Mouse (Mus musculus): ENCODE measurements around the gene Stx1b. TPM values are rescaled to one million over a fixed set of nuclear protein-coding genes. Genes with fewer than 3 reads are reported as not detected.
"Not testable (repeated sequence)": the region's sequence is repeated elsewhere in the genome, so short reads cannot be mapped to it uniquely, and the experiment has no call there.

Stx1b gene
- polyA plus RNA-seq, 1 experiment from 2014 or later, result 4.4 TPM

GRCm38 (mm10) chr7:127775837-127776236 is 48.5 kb downstream of the Stx1b start:
- H3K9ac ChIP-seq (ENCODE audit: low read depth, low read length), result peak overlapping the region; percentile 96
- peak overlapping the region; percentile 96 for H3K4me3 ChIP-seq (ENCODE audit: low read length)
- H3K36me3 ChIP-seq (ENCODE audit: control insufficient read depth, insufficient read depth, low read length), result peaks cover 26% of the 10 kb centered on the region
- H3K27ac ChIP-seq (ENCODE audit: low read depth, low read length), result peak overlapping the region; percentile 95; the same call in 1 of the 2 replicates
- WGBS, result 81% methylated on average over 7 of the region's 7 CpGs
- peaks cover 17% of the 10 kb centered on the region for H3K4me1 ChIP-seq (ENCODE audit: control insufficient read depth, insufficient read depth, low read length)
- H3K4me2 ChIP-seq (replicated peaks; ENCODE audit: low read depth, low read length), result peak overlapping the region; percentile 82
- not testable (repeated sequence) for H3K9me3 ChIP-seq (ENCODE audit: control insufficient read depth, low read length); ATAC-seq (ENCODE audit: low FRiP score, low TSS enrichment); H3K27me3 ChIP-seq (ENCODE audit: control insufficient read depth, insufficient read depth, low read length)

- no peak overlapping the region for H3K27ac ChIP-seq (ENCODE audit: low read depth, low read length)
- 38% methylated on average over 9 of the region's 9 CpGs for WGBS
- H3K27me3 ChIP-seq (ENCODE audit: control insufficient read depth, insufficient read depth, low read length), result no peaks in the 10 kb centered on the region
- H3K4me3 ChIP-seq (ENCODE audit: low read length), result no peak overlapping the region
- H3K9me3 ChIP-seq (ENCODE audit: control insufficient read depth, low read length), result no peaks in the 10 kb centered on the region
- no peak overlapping the region; the same call in 1 of the 2 replicates for H3K4me2 ChIP-seq (replicated peaks; ENCODE audit: low read depth, low read length)
- peaks cover 6% of the 10 kb centered on the region; the same call in 1 of the 2 replicates for H3K36me3 ChIP-seq (ENCODE audit: control insufficient read depth, insufficient read depth, low read length)
- no peak overlapping the region for H3K9ac ChIP-seq (ENCODE audit: low read depth, low read length)
- ATAC-seq (ENCODE audit: low FRiP score, low TSS enrichment), result no peak
- H3K4me1 ChIP-seq (ENCODE audit: control insufficient read depth, insufficient read depth, low read length), result peaks cover 21% of the 10 kb centered on the region
Measured at GRCm38 (mm10) chr7:127773664-127774384, 50.5 kb downstream of the Stx1b start.

- Histone ChIP-seq H3K4me1 (ENCODE audit: control insufficient read depth, insufficient read depth, low read length) (peaks cover 16% of the 10 kb centered on the region), H3K27ac (ENCODE audit: low read depth, low read length) (no peak overlapping the region), H3K4me3 (ENCODE audit: low read length) (no peak overlapping the region), H3K9me3 (ENCODE audit: control insufficient read depth, low read length) (no peaks in the 10 kb centered on the region), H3K9ac (ENCODE audit: low read depth, low read length) (no peak overlapping the region), H3K27me3 (ENCODE audit: control insufficient read depth, insufficient read depth, low read length) (no peaks in the 10 kb centered on the region), H3K36me3 (ENCODE audit: control insufficient read depth, insufficient read depth, low read length) (peaks cover 7% of the 10 kb centered on the region), H3K4me2 (replicated peaks; ENCODE audit: low read depth, low read length) (no peak overlapping the region)
- WGBS, result 90% methylated on average over 1 of the region's 1 CpGs
- ATAC-seq (ENCODE audit: low FRiP score, low TSS enrichment), result no peak
Measured at GRCm38 (mm10) chr7:127772557-127772956, 51.8 kb downstream of the Stx1b start.

GRCm38 (mm10) chr7:127772080-127772479 is 52.3 kb downstream of the Stx1b start:
- Histone ChIP-seq H3K27me3 (ENCODE audit: control insufficient read depth, insufficient read depth, low read length) (no peaks in the 10 kb centered on the region), H3K4me3 (ENCODE audit: low read length) (no peak overlapping the region), H3K4me2 (replicated peaks; ENCODE audit: low read depth, low read length) (no peak overlapping the region), H3K27ac (ENCODE audit: low read depth, low read length) (no peak overlapping the region), H3K9ac (ENCODE audit: low read depth, low read length) (no peak overlapping the region), H3K4me1 (ENCODE audit: control insufficient read depth, insufficient read depth, low read length) (peaks cover 16% of the 10 kb centered on the region), H3K36me3 (ENCODE audit: control insufficient read depth, insufficient read depth, low read length) (peaks cover 12% of the 10 kb centered on the region), H3K9me3 (ENCODE audit: control insufficient read depth, low read length) (no peaks in the 10 kb centered on the region)
- WGBS, result 83% methylated on average over 3 of the region's 3 CpGs
- ATAC-seq (ENCODE audit: low FRiP score, low TSS enrichment), result no peak

GRCm38 (mm10) chr7:127771262-127771661 is 53.1 kb downstream of the Stx1b start:
- peaks cover 19% of the 10 kb centered on the region for H3K36me3 ChIP-seq (ENCODE audit: control insufficient read depth, insufficient read depth, low read length)
- 67% methylated on average over 5 of the region's 5 CpGs for WGBS
- peak overlapping the region; percentile 47; the same call in 1 of the 2 replicates for H3K4me3 ChIP-seq (ENCODE audit: low read length)
- no peaks in the 10 kb centered on the region for H3K27me3 ChIP-seq (ENCODE audit: control insufficient read depth, insufficient read depth, low read length)
- peak overlapping the region; percentile 89 for H3K4me2 ChIP-seq (replicated peaks; ENCODE audit: low read depth, low read length)
- peak overlapping the region; percentile 69; the same call in 1 of the 2 replicates for H3K9ac ChIP-seq (ENCODE audit: low read depth, low read length)
- ATAC-seq (ENCODE audit: low FRiP score, low TSS enrichment), result no peak
- no peaks in the 10 kb centered on the region for H3K9me3 ChIP-seq (ENCODE audit: control insufficient read depth, low read length)
- peaks cover 16% of the 10 kb centered on the region for H3K4me1 ChIP-seq (ENCODE audit: control insufficient read depth, insufficient read depth, low read length)
- no peak overlapping the region for H3K27ac ChIP-seq (ENCODE audit: low read depth, low read length)

- H3K4me1 ChIP-seq (ENCODE audit: control insufficient read depth, insufficient read depth, low read length), result peaks cover 16% of the 10 kb centered on the region
- peaks cover 29% of the 10 kb centered on the region for H3K36me3 ChIP-seq (ENCODE audit: control insufficient read depth, insufficient read depth, low read length)
- ATAC-seq (ENCODE audit: low FRiP score, low TSS enrichment), result peak; percentile 32
- H3K27me3 ChIP-seq (ENCODE audit: control insufficient read depth, insufficient read depth, low read length), result no peaks in the 10 kb centered on the region
- no peaks in the 10 kb centered on the region for H3K9me3 ChIP-seq (ENCODE audit: control insufficient read depth, low read length)
- peak overlapping the region; percentile 94 for H3K27ac ChIP-seq (ENCODE audit: low read depth, low read length)
- H3K4me3 ChIP-seq (ENCODE audit: low read length), result peak overlapping the region; percentile 47
- 1% methylated on average over 27 of the region's 27 CpGs for WGBS
- peak overlapping the region; percentile 69 for H3K9ac ChIP-seq (ENCODE audit: low read depth, low read length)
- H3K4me2 ChIP-seq (replicated peaks; ENCODE audit: low read depth, low read length), result peak overlapping the region; percentile 89
Measured at GRCm38 (mm10) chr7:127770039-127770905, 54.1 kb downstream of the Stx1b start.

GRCm38 (mm10) chr7:127769651-127770038 is 54.7 kb downstream of the Stx1b start, which contains the start of gene Orai3:
Orai3 (plus strand) TSS chr7:127769815.
- Histone ChIP-seq H3K27ac (ENCODE audit: low read depth, low read length) (peak within 1 kb of the TSS; percentile 94), H3K9ac (ENCODE audit: low read depth, low read length) (peak within 1 kb of the TSS; percentile 69), H3K36me3 (ENCODE audit: control insufficient read depth, insufficient read depth, low read length) (peaks cover 36% of the 10 kb centered on the region), H3K4me3 (ENCODE audit: low read length) (peak within 1 kb of the TSS; percentile 47), H3K4me2 (replicated peaks; ENCODE audit: low read depth, low read length) (peak within 1 kb of the TSS; percentile 89), H3K27me3 (ENCODE audit: control insufficient read depth, insufficient read depth, low read length) (no peaks in the 10 kb centered on the region), H3K4me1 (ENCODE audit: control insufficient read depth, insufficient read depth, low read length) (peaks cover 16% of the 10 kb centered on the region), H3K9me3 (ENCODE audit: control insufficient read depth, low read length) (no peaks in the 10 kb centered on the region)
- WGBS, result under 1% methylated on average over 24 of the region's 24 CpGs
- ATAC-seq (ENCODE audit: low FRiP score, low TSS enrichment), result peak; percentile 77

GRCm38 (mm10) chr7:127768997-127769593 is 55.3 kb downstream of the Stx1b start:
- under 1% methylated on average over 16 of the region's 16 CpGs for WGBS
- H3K9me3 ChIP-seq (ENCODE audit: control insufficient read depth, low read length), result no peaks in the 10 kb centered on the region
- no peaks in the 10 kb centered on the region for H3K27me3 ChIP-seq (ENCODE audit: control insufficient read depth, insufficient read depth, low read length)
- H3K4me2 ChIP-seq (replicated peaks; ENCODE audit: low read depth, low read length), result peak overlapping the region; percentile 89
- peaks cover 16% of the 10 kb centered on the region for H3K4me1 ChIP-seq (ENCODE audit: control insufficient read depth, insufficient read depth, low read length)
- H3K4me3 ChIP-seq (ENCODE audit: low read length), result peak overlapping the region; percentile 47
- peak overlapping the region; percentile 94 for H3K27ac ChIP-seq (ENCODE audit: low read depth, low read length)
- ATAC-seq (ENCODE audit: low FRiP score, low TSS enrichment), result peak; percentile 91
- peak overlapping the region; percentile 69 for H3K9ac ChIP-seq (ENCODE audit: low read depth, low read length)
- H3K36me3 ChIP-seq (ENCODE audit: control insufficient read depth, insufficient read depth, low read length), result peaks cover 41% of the 10 kb centered on the region

All from kidney, embryonic 14.5 days (tissue).